Comparison of ENCODE assay signal across 20 mouse cellular contexts in genomic region chr1:168128004-168128403, GRCm38 (mm10).
DNase-seq lines count a peak whose midpoint lies in the region; ATAC-seq lines count a peak whose summit lies in the region.
"Had no signal": no experiment of that assay in that cellular context is flagged by ENCODE, and none has a peak within 500 bp of the region (broad histone marks: within the 10 kb centered on the region; RNA-seq: fewer than 3 reads in every experiment).

No protein-coding gene starts in this region.

- no peak; the same call in 1 of the 2 replicates for ATAC-seq in neural tube, embryonic 11.5 days (ENCODE audit: insufficient read depth, low FRiP score, low TSS enrichment)
- peak; percentile 65 for ATAC-seq in hindbrain, embryonic 15.5 days (ENCODE audit: low FRiP score, low read depth)
- no peak for ATAC-seq in midbrain, embryonic 16.5 days
- ATAC-seq in megakaryocyte-erythroid progenitor cell, adult 5-6 weeks (replicated peaks; ENCODE audit: low FRiP score, low TSS enrichment, poor library complexity, severe bottlenecking) = no peak
- no peak for ATAC-seq in kidney, embryonic 16.5 days (ENCODE audit: low FRiP score, low TSS enrichment)
- ATAC-seq: forebrain, postnatal 0 days; inflammation-experienced regulatory T-cells, adult 6 months; lung, postnatal 0 days had no signal

- H3K4me2 ChIP-seq in neural tube, embryonic 11.5 days (ENCODE audit: low read depth) = no peak overlapping the region
- no peak overlapping the region for H3K4me2 ChIP-seq in hindbrain, embryonic 15.5 days
- no peak overlapping the region for H3K4me2 ChIP-seq in midbrain, embryonic 16.5 days (ENCODE audit: low read length)
- H3K4me2 ChIP-seq in kidney, embryonic 16.5 days (replicated peaks; ENCODE audit: low read depth, low read length) = no peak overlapping the region
- H3K4me2 ChIP-seq: embryonic facial prominence, embryonic 15.5 days had no signal

- H3K9me3 ChIP-seq in neural tube, embryonic 11.5 days (ENCODE audit: control insufficient read depth, low read length) = no peaks in the 10 kb centered on the region
- no peaks in the 10 kb centered on the region for H3K9me3 ChIP-seq in hindbrain, embryonic 15.5 days
- no peaks in the 10 kb centered on the region for H3K9me3 ChIP-seq in midbrain, embryonic 16.5 days (replicated peaks; ENCODE audit: control insufficient read depth, low read length, poor library complexity, severe bottlenecking)
- no peaks in the 10 kb centered on the region for H3K9me3 ChIP-seq in kidney, embryonic 16.5 days (ENCODE audit: low read length)
- H3K9me3 ChIP-seq: embryonic facial prominence, embryonic 15.5 days had no signal

- no peaks in the 10 kb centered on the region for H3K36me3 ChIP-seq in neural tube, embryonic 11.5 days (ENCODE audit: control insufficient read depth, insufficient read depth, low read length)
- H3K36me3 ChIP-seq in hindbrain, embryonic 15.5 days = no peaks in the 10 kb centered on the region
- H3K36me3 ChIP-seq in midbrain, embryonic 16.5 days (ENCODE audit: control insufficient read depth, insufficient read depth, low read length) = no peaks in the 10 kb centered on the region
- no peaks in the 10 kb centered on the region for H3K36me3 ChIP-seq in kidney, embryonic 16.5 days (ENCODE audit: insufficient read depth, low read length)
- H3K36me3 ChIP-seq: embryonic facial prominence, embryonic 15.5 days had no signal

- H3K4me1 ChIP-seq in neural tube, embryonic 11.5 days (ENCODE audit: control insufficient read depth, insufficient read depth, low read length) = no peaks in the 10 kb centered on the region
- H3K4me1 ChIP-seq in hindbrain, embryonic 15.5 days (replicated peaks) = 0 out of 2 replicates have a peak, but pooled peaks cover 6% of the 10 kb centered on the region
- H3K4me1 ChIP-seq in midbrain, embryonic 16.5 days (ENCODE audit: control insufficient read depth, insufficient read depth, low read length) = peaks cover 6% of the 10 kb centered on the region
- no peaks in the 10 kb centered on the region for H3K4me1 ChIP-seq in kidney, embryonic 16.5 days (ENCODE audit: insufficient read depth, low read length)
- H3K4me1 ChIP-seq: embryonic facial prominence, embryonic 15.5 days had no signal

- H3K4me3 ChIP-seq in neural tube, embryonic 11.5 days (ENCODE audit: low read depth, low read length) = no peak overlapping the region
- H3K4me3 ChIP-seq in hindbrain, embryonic 15.5 days = no peak overlapping the region
- H3K4me3 ChIP-seq in midbrain, embryonic 16.5 days (ENCODE audit: low read depth, low read length) = no peak overlapping the region
- no peak overlapping the region for H3K4me3 ChIP-seq in kidney, embryonic 16.5 days (ENCODE audit: low read length)
- H3K4me3 ChIP-seq: embryonic facial prominence, embryonic 15.5 days had no signal

- no peaks in the 10 kb centered on the region for H3K27me3 ChIP-seq in neural tube, embryonic 11.5 days (ENCODE audit: control insufficient read depth, insufficient read depth, low read length)
- no peaks in the 10 kb centered on the region for H3K27me3 ChIP-seq in hindbrain, embryonic 15.5 days
- H3K27me3 ChIP-seq in midbrain, embryonic 16.5 days (ENCODE audit: control insufficient read depth, insufficient read depth, low read depth, low read length) = no peaks in the 10 kb centered on the region
- H3K27me3 ChIP-seq in kidney, embryonic 16.5 days (ENCODE audit: insufficient read depth, low read length) = no peaks in the 10 kb centered on the region
- H3K27me3 ChIP-seq: embryonic facial prominence, embryonic 15.5 days had no signal

- WGBS in neural tube, embryonic 11.5 days = 29% methylated on average over 4 of the region's 4 CpGs
- 29% methylated on average over 4 of the region's 4 CpGs for WGBS in hindbrain, embryonic 15.5 days
- WGBS in midbrain, embryonic 16.5 days = 16% methylated on average over 4 of the region's 4 CpGs
- WGBS in kidney, embryonic 16.5 days = 38% methylated on average over 4 of the region's 4 CpGs

- H3K9ac ChIP-seq in neural tube, embryonic 11.5 days (ENCODE audit: low read length) = no peak overlapping the region
- no peak overlapping the region for H3K9ac ChIP-seq in hindbrain, embryonic 15.5 days
- H3K9ac ChIP-seq in midbrain, embryonic 16.5 days (ENCODE audit: low read depth, low read length) = 0 out of 2 replicates have a peak overlapping the region, but pooled peaks have one; percentile 12
- H3K9ac ChIP-seq in kidney, embryonic 16.5 days (replicated peaks; ENCODE audit: low read length) = no peak overlapping the region
- H3K9ac ChIP-seq: embryonic facial prominence, embryonic 15.5 days; forebrain, postnatal 0 days had no signal

- peak; percentile 34 for DNase-seq in neural tube, embryonic 11.5 days (ENCODE audit: low spot score)
- no peak for DNase-seq in neural tube, embryonic 10.5 days (ENCODE audit: extremely low spot score, low spot score)
- no peak for DNase-seq in B cell, adult 2 months
- DNase-seq: adrenal gland, postnatal 10 days; cerebellum, adult 9-11 months; forebrain, postnatal 0 days; gastrocnemius, postnatal 14 days; heart, adult 18-20 months; kidney, adult 8-10 months; kidney, postnatal 14 days; thymus, adult 18-20 months; thymus, postnatal 36 days had no signal

- peak overlapping the region; percentile 41 for H3K27ac ChIP-seq in neural tube, embryonic 11.5 days (ENCODE audit: low read depth, low read length)
- H3K27ac ChIP-seq in hindbrain, embryonic 15.5 days (replicated peaks) = no peak overlapping the region
- H3K27ac ChIP-seq in midbrain, embryonic 16.5 days (ENCODE audit: low read length) = no peak overlapping the region
- H3K27ac ChIP-seq in kidney, embryonic 16.5 days (ENCODE audit: low read length) = no peak overlapping the region
- H3K27ac ChIP-seq: embryonic facial prominence, embryonic 15.5 days; macrophage had no signal
